Mouse (Mus musculus) forebrain, embryonic 13.5 days (tissue): ENCODE measurements around the gene Soga1. TPM values are rescaled to one million over a fixed set of nuclear protein-coding genes. Genes with fewer than 3 reads are reported as not detected.
A peak's percentile ranks its signal among the peaks of the same experiment; 100 is the strongest.

ENCODE experiments used
- ATAC-seq: fragments of 200-750 bp; cut with Nextera tagmentation; 2 replicates; pipeline ENCODE4 v1.8.0; 2017
- H3K27ac ChIP-seq: fragments of 300-500 bp; sonication (generic); 2 replicates; pipeline ENCODE4 v1.5.1; 2015; ENCODE audit warnings: inconsistent platforms, mild to moderate bottlenecking, moderate library complexity
- H3K27me3 ChIP-seq: fragments of 300-500 bp; sonication (generic); 2 replicates; pipeline ENCODE4 v1.6.1; 2015; ENCODE audit warnings: mild to moderate bottlenecking, inconsistent platforms
- H3K36me3 ChIP-seq: fragments of 300-500 bp; sonication (generic); 2 replicates; pipeline ENCODE4 v1.6.1; 2015; ENCODE audit warnings: mild to moderate bottlenecking, inconsistent platforms; ENCODE audit not compliant: poor library complexity, severe bottlenecking
- H3K4me1 ChIP-seq: fragments of 300-500 bp; sonication (generic); 2 replicates; pipeline ENCODE4 v1.6.1; 2015; ENCODE audit warnings: inconsistent platforms
- H3K4me2 ChIP-seq: fragments of 300-500 bp; sonication (generic); 2 replicates; pipeline ENCODE4 v1.6.1; 2015; ENCODE audit warnings: inconsistent platforms, mild to moderate bottlenecking, moderate library complexity
- H3K4me3 ChIP-seq: fragments of 300-500 bp; sonication (generic); 2 replicates; pipeline ENCODE4 v1.5.1; 2015; ENCODE audit warnings: mild to moderate bottlenecking, inconsistent platforms
- H3K9ac ChIP-seq: fragments of 300-500 bp; sonication (generic); 2 replicates; pipeline ENCODE4 v1.6.1; 2015; ENCODE audit warnings: mild to moderate bottlenecking, inconsistent platforms
- H3K9me3 ChIP-seq: fragments of 300-500 bp; sonication (generic); replicated peaks from 2 replicates; pipeline ENCODE4 v1.6.1; 2016; ENCODE audit warnings: inconsistent platforms
- WGBS: fragments of 180-500 bp; shearing (Covaris S2); methylation state at CpG from one replicate; pipeline ENCODE4 v1.1.7; 2015; 5-methylcytosine and 5-hydroxymethylcytosine counted together
- polyA plus RNA-seq: library from polyadenylated mRNA; unstranded; fragments of >200 nt; fragmentation: Nextera tagmentation; extraction: Ambion mirVana; gene quantifications from 2 replicates; pipeline ENCODE4 v1.2.1, GENCODE M21; 2015

The Soga1 gene
- polyA plus RNA-seq, 1 experiment from 2014 or later, result 4.8 TPM

DNA sequence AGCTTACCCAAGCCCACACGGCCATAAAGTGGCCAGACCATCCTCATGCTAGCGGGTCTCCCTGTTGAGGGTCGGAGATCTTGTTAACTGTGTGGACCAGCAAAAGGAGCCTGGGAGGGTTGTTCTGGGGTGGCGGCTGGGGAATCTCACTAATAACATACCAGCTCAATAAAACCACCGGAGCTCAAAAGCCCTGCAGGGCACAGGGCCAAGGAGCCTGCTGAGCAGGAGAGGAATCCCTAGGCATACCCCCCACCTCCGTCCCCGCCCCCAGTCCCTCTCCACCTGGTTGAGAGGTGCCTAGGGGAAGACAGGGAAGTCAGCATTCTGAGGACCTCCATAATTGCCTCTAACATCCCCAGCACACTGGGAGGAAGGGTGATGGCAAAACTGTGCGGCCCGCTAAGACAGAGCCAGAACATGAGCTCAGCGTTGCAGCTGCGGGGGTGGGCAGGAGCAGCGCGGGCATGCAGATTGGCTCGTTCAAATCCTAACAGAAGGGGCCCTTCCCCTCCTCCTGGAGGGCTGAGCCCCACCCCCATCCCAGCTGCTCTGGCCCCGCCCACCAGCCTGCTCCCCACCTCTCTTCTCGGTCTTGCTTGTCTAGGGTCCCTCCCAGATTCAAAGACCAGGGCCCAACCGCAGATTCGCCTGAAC is 20.6 kb downstream of the Soga1 start:
- H3K4me3 ChIP-seq, result peak overlapping the region; percentile 20; the same call in 1 of the 2 replicates

DNA sequence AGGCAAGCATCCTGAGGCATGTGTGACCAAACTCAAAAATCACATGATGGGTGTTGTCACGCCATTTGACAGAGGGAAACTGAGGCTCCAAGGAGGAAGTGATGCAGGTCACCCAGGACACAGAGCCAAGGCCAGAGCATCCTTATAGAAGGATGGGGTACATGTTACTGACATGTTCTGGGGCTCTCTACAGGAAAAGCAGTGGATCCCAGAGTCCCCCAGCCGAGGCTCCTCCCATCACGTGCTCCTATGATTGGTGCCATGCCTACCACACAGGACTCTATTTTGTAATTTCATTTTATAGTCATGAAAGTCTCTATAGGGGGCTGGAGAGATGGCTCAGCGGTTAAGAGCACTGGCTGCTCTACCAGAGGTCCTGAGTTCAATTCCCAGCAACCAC is 21.3 kb downstream of the Soga1 start:
- Histone ChIP-seq H3K4me3 (no peak overlapping the region), H3K9me3 (no peaks in the 10 kb centered on the region), H3K27me3 (no peaks in the 10 kb centered on the region), H3K4me2 (peak overlapping the region; percentile 54), H3K27ac (peak overlapping the region; percentile 97), H3K36me3 (peaks cover 58% of the 10 kb centered on the region), H3K4me1 (peaks cover 38% of the 10 kb centered on the region), H3K9ac (no peak overlapping the region)
- 75% methylated on average over 4 of the region's 4 CpGs for WGBS
- ATAC-seq, result no peak

More for the DNA sequence above, 20.6 kb downstream of the Soga1 start:
- H3K36me3 ChIP-seq, result peaks cover 51% of the 10 kb centered on the region
- H3K4me2 ChIP-seq, result peak overlapping the region; percentile 54
- peaks cover 46% of the 10 kb centered on the region for H3K4me1 ChIP-seq
- peak; percentile 93 for ATAC-seq
- peak overlapping the region; percentile 97 for H3K27ac ChIP-seq
- H3K9ac ChIP-seq, result peak overlapping the region; percentile 60
- no peaks in the 10 kb centered on the region for H3K9me3 ChIP-seq
- 2% methylated on average over 18 of the region's 18 CpGs for WGBS
- H3K27me3 ChIP-seq, result no peaks in the 10 kb centered on the region

DNA sequence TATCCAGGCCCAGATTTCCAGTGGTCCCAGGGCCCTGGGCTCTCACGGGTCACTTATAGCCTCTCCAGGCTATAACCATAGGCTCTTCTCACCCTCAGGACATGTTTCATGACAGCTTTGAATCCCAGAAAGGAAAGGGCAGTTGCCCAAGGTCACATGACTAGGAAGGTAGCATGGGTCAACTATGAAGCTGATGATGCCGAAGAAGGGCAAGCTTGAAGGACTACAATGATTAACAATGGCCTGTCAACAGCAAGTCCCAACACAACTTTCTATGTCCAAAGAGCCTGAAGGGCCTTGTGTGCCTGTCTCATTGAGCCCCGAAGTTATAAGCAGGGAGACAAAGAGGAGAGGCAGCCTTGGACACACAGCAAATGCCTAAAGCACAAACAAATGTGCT is 21.9 kb downstream of the Soga1 start:
- Histone ChIP-seq H3K4me2 (no peak overlapping the region), H3K4me3 (no peak overlapping the region), H3K27ac (peak overlapping the region; percentile 97), H3K27me3 (no peaks in the 10 kb centered on the region), H3K9ac (no peak overlapping the region), H3K4me1 (peaks cover 35% of the 10 kb centered on the region), H3K36me3 (peaks cover 64% of the 10 kb centered on the region), H3K9me3 (no peaks in the 10 kb centered on the region)
- no peak for ATAC-seq
- WGBS, result 88% methylated on average over 3 of the region's 3 CpGs

DNA sequence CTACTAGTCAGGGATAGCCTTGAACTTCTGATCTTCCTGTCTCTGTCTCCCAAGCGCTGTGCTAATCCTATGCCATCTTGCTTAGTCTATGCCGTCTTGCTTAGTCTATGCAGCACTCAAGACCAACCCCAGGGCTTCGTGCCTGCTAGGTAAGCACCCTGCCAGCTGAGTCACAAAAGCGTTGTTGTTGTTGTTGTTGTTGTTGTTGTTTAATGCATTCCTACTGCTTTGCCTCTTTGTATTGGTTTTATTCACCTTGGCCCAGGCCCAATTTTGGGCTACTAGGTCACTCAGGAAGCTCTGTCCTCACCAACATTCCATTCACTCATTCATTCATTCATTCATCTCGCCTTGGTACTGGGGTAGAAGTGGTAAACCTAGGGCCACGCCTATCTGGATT is 23.3 kb downstream of the Soga1 start:
- no peak for ATAC-seq

DNA sequence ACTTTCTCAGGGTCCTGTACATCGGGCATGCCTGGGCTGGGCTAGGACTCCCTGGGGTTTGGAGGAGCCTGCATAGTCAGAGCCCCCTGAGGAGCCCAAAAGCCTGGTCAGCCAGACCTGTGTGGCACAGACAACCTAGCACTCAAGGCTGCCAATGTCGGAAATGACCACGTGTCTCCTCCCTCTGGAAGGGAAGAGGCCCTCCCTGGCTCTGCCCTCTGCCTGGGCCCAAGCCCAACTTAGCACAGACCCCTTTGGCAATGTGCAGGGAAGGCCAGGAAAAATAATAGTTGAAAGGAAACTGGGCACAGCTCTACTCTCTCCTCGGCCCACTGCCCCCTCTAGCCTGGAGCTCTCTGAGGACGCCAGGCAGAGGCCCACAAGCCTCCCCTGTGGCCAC is 24.2 kb downstream of the Soga1 start:
- Histone ChIP-seq H3K9me3 (no peaks in the 10 kb centered on the region), H3K4me3 (no peak overlapping the region), H3K27me3 (no peaks in the 10 kb centered on the region), H3K4me1 (peaks cover 55% of the 10 kb centered on the region), H3K27ac (0 out of 2 replicates have a peak overlapping the region, but pooled peaks have one; percentile 11), H3K36me3 (peaks cover 70% of the 10 kb centered on the region), H3K4me2 (no peak overlapping the region), H3K9ac (no peak overlapping the region)
- ATAC-seq, result no peak
- 67% methylated on average over 5 of the region's 5 CpGs for WGBS

More for the DNA sequence above, 23.3 kb downstream of the Soga1 start:
- H3K9me3 ChIP-seq, result no peaks in the 10 kb centered on the region
- H3K4me3 ChIP-seq, result no peak overlapping the region
- no peak overlapping the region for H3K4me2 ChIP-seq
- peaks cover 46% of the 10 kb centered on the region for H3K4me1 ChIP-seq
- peaks cover 73% of the 10 kb centered on the region for H3K36me3 ChIP-seq
- H3K27ac ChIP-seq, result no peak overlapping the region
- 87% methylated on average over 6 of the region's 6 CpGs for WGBS
- no peak overlapping the region for H3K9ac ChIP-seq
- H3K27me3 ChIP-seq, result no peaks in the 10 kb centered on the region

DNA sequence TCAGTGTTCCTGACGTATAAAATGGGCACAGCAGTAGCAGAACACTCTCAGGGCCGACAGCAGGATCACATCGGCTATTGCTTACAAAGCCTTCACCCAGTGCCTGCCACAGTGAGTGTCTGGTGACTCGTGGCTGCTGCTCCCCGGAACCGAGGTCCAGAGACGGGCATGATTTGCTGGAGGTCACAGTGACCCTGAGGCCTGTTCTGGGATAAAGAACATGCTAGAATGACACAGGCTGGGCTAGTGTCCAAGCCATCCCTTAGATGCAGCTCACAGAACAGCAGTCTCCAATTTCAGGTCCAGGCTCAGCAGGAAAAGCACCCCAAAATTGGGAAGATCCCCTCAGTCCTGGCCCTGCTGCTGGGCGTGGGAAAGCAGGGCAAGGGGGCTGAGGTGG is 24.8 kb downstream of the Soga1 start:
- ATAC-seq, result no peak
- WGBS, result 95% methylated on average over 8 of the region's 8 CpGs
- Histone ChIP-seq H3K4me3 (no peak overlapping the region), H3K9me3 (no peaks in the 10 kb centered on the region), H3K36me3 (peaks cover 65% of the 10 kb centered on the region), H3K4me2 (no peak overlapping the region), H3K9ac (no peak overlapping the region), H3K4me1 (peaks cover 55% of the 10 kb centered on the region), H3K27me3 (no peaks in the 10 kb centered on the region), H3K27ac (0 out of 2 replicates have a peak overlapping the region, but pooled peaks have one; percentile 11)

DNA sequence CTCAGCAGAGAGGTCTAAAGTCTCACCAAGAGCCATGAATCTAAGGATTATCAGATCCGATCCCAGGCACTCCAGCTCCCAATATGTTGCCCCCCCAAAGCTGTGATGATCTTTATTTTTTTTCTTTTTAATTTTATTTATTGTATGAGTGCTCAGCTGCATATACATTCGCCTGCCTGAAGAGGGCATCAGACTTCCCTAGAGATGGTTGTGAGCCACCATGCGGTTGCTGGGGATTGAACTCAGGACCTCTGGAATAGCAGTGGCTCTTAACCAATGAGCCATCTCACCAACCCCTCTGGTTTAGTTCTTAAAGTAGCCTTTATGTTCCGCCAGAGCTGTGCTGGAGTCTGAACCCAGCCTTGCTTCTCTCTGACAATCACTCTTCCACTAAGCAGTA is 25.3 kb downstream of the Soga1 start:
- no peak for ATAC-seq
- no peak overlapping the region for H3K4me3 ChIP-seq
- WGBS, result 81% methylated on average over 4 of the region's 4 CpGs
- peaks cover 65% of the 10 kb centered on the region for H3K36me3 ChIP-seq
- H3K4me1 ChIP-seq, result peaks cover 55% of the 10 kb centered on the region
- H3K27me3 ChIP-seq, result no peaks in the 10 kb centered on the region
- H3K4me2 ChIP-seq, result no peak overlapping the region
- no peaks in the 10 kb centered on the region for H3K9me3 ChIP-seq
- H3K27ac ChIP-seq, result no peak overlapping the region
- H3K9ac ChIP-seq, result no peak overlapping the region

DNA sequence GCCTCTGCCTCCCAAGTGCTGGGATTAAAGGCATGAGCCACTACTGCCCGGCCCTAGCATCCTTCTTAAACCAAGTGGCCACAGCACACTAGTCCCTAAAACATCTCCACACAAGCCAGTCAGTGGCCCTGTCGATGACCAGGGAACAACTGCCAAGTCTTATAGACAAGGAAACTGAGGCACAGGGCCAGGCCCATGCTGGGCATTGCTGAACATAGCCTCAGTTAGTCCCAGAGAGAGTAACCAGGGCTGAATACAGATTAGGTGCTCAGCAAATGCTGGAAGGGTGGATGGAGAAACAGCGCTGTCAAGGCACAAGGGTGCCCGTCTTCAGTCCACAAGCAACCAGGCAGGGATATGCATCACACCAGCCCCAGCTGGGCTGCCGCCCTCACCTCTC is 25.9 kb downstream of the Soga1 start:
- Histone ChIP-seq H3K4me3 (no peak overlapping the region), H3K36me3 (peaks cover 71% of the 10 kb centered on the region), H3K4me1 (peaks cover 55% of the 10 kb centered on the region), H3K4me2 (no peak overlapping the region), H3K27me3 (no peaks in the 10 kb centered on the region), H3K9me3 (no peaks in the 10 kb centered on the region), H3K9ac (no peak overlapping the region), H3K27ac (no peak overlapping the region)
- 97% methylated on average over 5 of the region's 5 CpGs for WGBS
- no peak for ATAC-seq

DNA sequence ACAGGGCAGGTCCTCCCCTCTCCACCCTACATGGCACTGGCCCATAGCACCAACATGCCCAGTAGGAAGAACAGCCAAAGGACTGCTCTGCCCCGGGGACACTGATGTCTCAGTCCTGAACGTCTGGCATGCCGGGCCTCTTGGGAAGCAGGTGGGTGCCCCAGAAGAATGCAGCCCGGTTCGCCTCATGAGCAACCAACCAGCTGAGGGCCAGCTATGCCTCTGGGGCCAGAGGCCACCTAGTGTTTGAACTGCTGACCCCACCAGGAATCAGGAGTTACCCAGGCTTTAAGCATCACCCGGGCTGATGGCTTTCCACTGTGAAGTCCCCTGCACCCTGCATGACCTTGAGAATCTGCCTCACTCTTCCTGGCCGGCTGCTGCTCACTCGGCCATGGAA is 26.6 kb downstream of the Soga1 start:
- no peaks in the 10 kb centered on the region for H3K27me3 ChIP-seq
- peaks cover 54% of the 10 kb centered on the region for H3K4me1 ChIP-seq
- 89% methylated on average over 8 of the region's 8 CpGs for WGBS
- H3K9me3 ChIP-seq, result no peaks in the 10 kb centered on the region
- H3K9ac ChIP-seq, result 0 out of 2 replicates have a peak overlapping the region, but pooled peaks have one; percentile 2
- no peak for ATAC-seq
- H3K4me3 ChIP-seq, result no peak overlapping the region
- 0 out of 2 replicates have a peak overlapping the region, but pooled peaks have one; percentile 10 for H3K27ac ChIP-seq
- H3K36me3 ChIP-seq, result peaks cover 69% of the 10 kb centered on the region
- H3K4me2 ChIP-seq, result no peak overlapping the region

DNA sequence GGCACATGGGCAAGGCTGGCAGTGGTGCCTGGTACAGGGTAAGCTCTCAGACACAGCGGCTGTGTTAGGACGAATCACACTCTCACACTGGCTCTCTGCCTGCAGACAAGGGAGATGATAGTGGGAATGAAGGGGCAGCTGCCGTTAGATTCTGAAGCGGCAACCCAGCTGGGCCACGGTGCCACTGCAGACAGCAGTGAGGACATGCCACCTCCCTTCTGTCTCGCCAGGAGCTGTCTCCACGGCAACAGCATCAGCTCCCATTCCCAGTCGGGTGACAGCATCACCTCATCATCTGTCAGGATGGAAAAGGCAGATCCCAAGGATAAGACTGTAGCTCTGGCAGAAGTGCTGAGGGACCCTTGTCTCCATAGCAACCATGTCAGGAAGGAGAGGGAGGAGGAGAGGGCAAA is 29.2 kb downstream of the Soga1 start:
- Histone ChIP-seq H3K4me3 (no peak overlapping the region), H3K9ac (0 out of 2 replicates have a peak overlapping the region, but pooled peaks have one; percentile 38), H3K36me3 (peaks cover 72% of the 10 kb centered on the region), H3K27me3 (no peaks in the 10 kb centered on the region), H3K9me3 (no peaks in the 10 kb centered on the region), H3K4me2 (peak overlapping the region; percentile 28), H3K27ac (peak overlapping the region; percentile 87), H3K4me1 (peaks cover 46% of the 10 kb centered on the region)
- WGBS, result 33% methylated on average over 8 of the region's 8 CpGs
- peak; percentile 93 for ATAC-seq

DNA sequence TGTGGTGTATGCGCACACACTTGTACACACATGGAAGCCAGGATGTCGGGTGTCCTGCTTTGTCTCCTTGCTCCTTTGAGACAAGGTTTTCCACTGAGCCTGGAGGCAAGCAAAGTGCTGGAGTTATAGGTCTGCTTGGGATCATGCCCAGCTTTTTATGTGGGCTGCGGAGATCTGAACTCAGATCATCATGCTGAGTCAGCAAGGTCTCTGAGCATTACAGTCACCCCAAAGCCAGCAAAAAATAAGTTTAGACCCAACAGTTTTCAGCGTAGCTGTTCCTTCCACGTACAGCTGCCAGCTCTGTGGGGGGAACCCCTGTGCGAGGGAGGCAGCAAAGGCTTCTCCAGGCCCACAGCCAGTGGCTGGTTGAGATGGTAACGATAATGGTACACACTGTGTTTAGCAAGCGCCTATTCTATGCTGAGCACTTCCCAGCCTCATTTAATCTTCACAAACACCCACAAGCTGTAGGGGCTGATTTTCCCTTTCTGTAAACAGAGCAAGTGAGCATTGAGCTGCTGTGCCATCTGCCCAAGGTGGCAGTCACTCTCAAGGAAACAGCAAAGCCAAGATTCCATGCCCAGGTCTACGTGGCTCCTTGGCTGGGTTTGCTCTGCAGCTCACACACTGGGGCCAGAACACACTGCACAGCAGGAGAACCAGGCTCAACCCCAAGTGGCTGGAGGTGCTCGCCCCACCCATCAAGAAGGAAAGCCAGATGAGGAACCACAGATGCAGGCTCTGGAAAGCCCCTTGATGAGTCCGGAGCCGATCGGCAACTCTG is 30.5 kb downstream of the Soga1 start:
- Histone ChIP-seq H3K27me3 (no peaks in the 10 kb centered on the region), H3K4me3 (no peak overlapping the region), H3K4me1 (peaks cover 46% of the 10 kb centered on the region), H3K9ac (no peak overlapping the region), H3K36me3 (peaks cover 72% of the 10 kb centered on the region), H3K4me2 (0 out of 2 replicates have a peak overlapping the region, but pooled peaks have one; percentile 28), H3K9me3 (no peaks in the 10 kb centered on the region), H3K27ac (peak overlapping the region; percentile 87)
- ATAC-seq, result no peak
- 77% methylated on average over 13 of the region's 13 CpGs for WGBS

DNA sequence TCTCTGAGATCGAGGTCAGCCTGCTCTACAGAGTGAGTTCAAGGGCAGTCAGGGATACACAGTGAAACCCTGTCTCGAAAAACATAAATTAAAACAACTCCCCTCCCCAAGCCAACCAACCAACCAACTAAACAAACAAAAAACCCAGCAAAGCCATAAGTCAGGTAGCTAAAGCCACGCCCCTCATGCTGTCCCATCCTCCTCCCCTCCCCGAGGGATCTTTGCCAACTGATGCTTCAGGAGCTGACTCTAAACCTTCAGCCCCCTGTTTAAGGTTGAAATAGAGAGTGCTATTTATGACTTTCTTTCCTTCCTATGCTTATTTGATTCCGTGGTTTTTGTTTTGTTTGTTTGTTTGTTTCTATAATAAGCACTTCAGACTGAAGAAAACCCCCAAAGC is 32.1 kb downstream of the Soga1 start:
- Histone ChIP-seq H3K4me3 (no peak overlapping the region), H3K9ac (no peak overlapping the region), H3K36me3 (peaks cover 65% of the 10 kb centered on the region), H3K9me3 (no peaks in the 10 kb centered on the region), H3K27ac (no peak overlapping the region), H3K4me2 (no peak overlapping the region), H3K27me3 (no peaks in the 10 kb centered on the region), H3K4me1 (peaks cover 45% of the 10 kb centered on the region)
- no peak for ATAC-seq
- 92% methylated on average over 5 of the region's 5 CpGs for WGBS
